Mouse (Mus musculus) left cerebral cortex, postnatal 4 days (tissue): ENCODE data around the gene Sars2. TPM values are rescaled to one million over a fixed set of nuclear protein-coding genes. Genes with fewer than 3 reads are reported as not detected.

Source experiments
- DNase-seq: peaks from one replicate; pipeline ENCODE4 v3.0.0-alpha.2; 2022
- intact Hi-C: fragments of 180-260 bp; cut with DNase I; formaldehyde crosslinking; loops from one replicate; pipeline ENCODE4 v1.15.1; 2025
- total RNA-seq, 2 experiments: library from RNA; stranded (reverse); gene quantifications; 2 replicates each; pipeline ENCODE4 v1.2.3; 2021

The Sars2 gene
- total RNA-seq, 2 experiments from 2014 or later, result 11.9 to 13.3 TPM

- intact Hi-C loops, result loop anchor here (5.0 kb wide), 1 partner anchor 91 kb away; no protein-coding TSS in a partner anchor
- no peak for DNase-seq
Observed at GRCm38 (mm10) chr7:28801451-28801850, 59.7 kb downstream of the Sars2 start.

- intact Hi-C loops, result loop anchor here (5.0 kb wide), 1 partner anchor 90 kb away; no protein-coding TSS in a partner anchor
- no peak for DNase-seq
Observed at GRCm38 (mm10) chr7:28801901-28802670, 60.3 kb downstream of the Sars2 start.

GRCm38 (mm10) chr7:28802846-28803588 lies 61.2 kb downstream of the Sars2 start:
- intact Hi-C loops, result loop anchor here (5.0 kb wide), 1 partner anchor 89 kb away; no protein-coding TSS in a partner anchor
- no peak for DNase-seq

Other genes with a start within 250 kb of the Sars2 start
- gene Ifnl2, start 231.5 kb upstream of the Sars2 start, total RNA-seq, result not detected
- not detected for gene Ifnl3, start 219.2 kb upstream of the Sars2 start, total RNA-seq
- gene Sycn, start 201.1 kb upstream of the Sars2 start, total RNA-seq, result not detected
- not detected for gene Nccrp1, start 194.7 kb upstream of the Sars2 start, total RNA-seq
- gene Samd4b, start 143.8 kb upstream of the Sars2 start, total RNA-seq, result 10 to 100 TPM; 67.9 to 70.0 TPM
- 10 to 100 TPM; 11.6 to 11.9 TPM for gene Pak4, start 143.8 kb upstream of the Sars2 start, total RNA-seq
- gene Acp7, start 110.7 kb upstream of the Sars2 start, total RNA-seq, result under 1 TPM; 0.18 to 0.89 TPM
- 10 to 100 TPM; 20.1 to 22.8 TPM for gene Fbxo27, start 49.1 kb upstream of the Sars2 start, total RNA-seq
- gene Fbxo17, start 25.2 kb upstream of the Sars2 start, total RNA-seq, result 1 to 10 TPM; 2.9 to 3.7 TPM
- 10 to 100 TPM; 41.1 to 41.6 TPM for gene Mrps12, start 172 bp upstream of the Sars2 start, total RNA-seq
- under 1 TPM in 1 of 2 experiments, not detected in 1; 0.68 TPM for gene Ccer2, start 14.2 kb downstream of the Sars2 start, total RNA-seq
- gene Sirt2, start 24.7 kb downstream of the Sars2 start, total RNA-seq, result 10 to 100 TPM; 91.5 to 99.9 TPM
- 10 to 100 TPM; 35.3 to 35.6 TPM for gene Nfkbib, start 25.5 kb downstream of the Sars2 start, total RNA-seq
- gene Rinl, start 47.0 kb downstream of the Sars2 start, total RNA-seq, result 1 to 10 TPM; 1.5 to 1.6 TPM
- 100 to 1,000 TPM; 572 to 576 TPM for gene Hnrnpl, start 66.5 kb downstream of the Sars2 start, total RNA-seq
- gene Ech1, start 83.2 kb downstream of the Sars2 start, total RNA-seq, result 10 to 100 TPM; 45.3 to 45.9 TPM
- gene Lgals4, start 91.9 kb downstream of the Sars2 start, total RNA-seq, result 1 to 10 TPM; 3.6 to 4.6 TPM
- gene Lgals7, start 121.9 kb downstream of the Sars2 start, total RNA-seq, result 1 to 10 TPM; 2.3 to 3.7 TPM
- gene Capn12, start 139.4 kb downstream of the Sars2 start, total RNA-seq, result under 1 TPM; 0.18 to 0.52 TPM
- gene Actn4, start 220.3 kb downstream of the Sars2 start, total RNA-seq, result 100 to 1,000 TPM; 129 to 134 TPM
- 100 to 1,000 TPM; 212 to 213 TPM for gene Eif3k, start 239.9 kb downstream of the Sars2 start, total RNA-seq
- gene Map4k1, start 240.1 kb downstream of the Sars2 start, total RNA-seq, result 10 to 100 TPM; 12.9 to 14.7 TPM